Mouse (Mus musculus): Measurements from ENCODE around the gene Rps27rt. TPM values are rescaled to one million over a fixed set of nuclear protein-coding genes. Genes with fewer than 3 reads are reported as not detected.

Rps27rt gene
- polyA plus RNA-seq, 1 experiment, result 30.7 TPM

GRCm38 (mm10) chr9:114964093-114964492, 18.4 kb downstream of the Rps27rt start:
- Histone ChIP-seq H3K27me3 (ENCODE audit: control insufficient read depth, insufficient read depth, low read length) (no peaks in the 10 kb centered on the region), H3K4me3 (ENCODE audit: extremely low read depth, insufficient read depth, insufficient read length) (no peak overlapping the region), H3K4me1 (ENCODE audit: control insufficient read depth, insufficient read depth, insufficient read length) (no peaks in the 10 kb centered on the region), H3K27ac (ENCODE audit: insufficient read depth, low read length) (no peak overlapping the region), H3K36me3 (ENCODE audit: control insufficient read depth, insufficient read depth, low read length) (no peaks in the 10 kb centered on the region)
- TF ChIP-seq POLR2A (IDR thresholded peaks at IDR 0.05; ENCODE audit: low read depth, low read length) (no peak), CTCF (IDR thresholded peaks at IDR 0.05; ENCODE audit: extremely low read depth, insufficient read depth, insufficient read length, insufficient replicate concordance) (no peak)
- WGBS, result 74% methylated on average over 3 of the region's 3 CpGs
- no peak for DNase-seq (ENCODE audit: low read depth in 1 of 2, low spot score in 2 of 2)

GRCm38 (mm10) chr9:114960844-114961243, 21.7 kb downstream of the Rps27rt start:
- TF ChIP-seq POLR2A (IDR thresholded peaks at IDR 0.05; ENCODE audit: low read depth, low read length), result no peak
- Histone ChIP-seq H3K4me3 (ENCODE audit: extremely low read depth, insufficient read depth, insufficient read length) (no peak overlapping the region), H3K27ac (ENCODE audit: insufficient read depth, low read length) (no peak overlapping the region), H3K36me3 (ENCODE audit: control insufficient read depth, insufficient read depth, low read length) (no peaks in the 10 kb centered on the region), H3K27me3 (ENCODE audit: control insufficient read depth, insufficient read depth, low read length) (no peaks in the 10 kb centered on the region), H3K4me1 (ENCODE audit: control insufficient read depth, insufficient read depth, insufficient read length) (no peaks in the 10 kb centered on the region)
- 40% methylated on average over 6 of the region's 6 CpGs for WGBS
- no peak for DNase-seq (ENCODE audit: low read depth in 1 of 2, low spot score in 2 of 2)

GRCm38 (mm10) chr9:114960043-114960789, 22.3 kb downstream of the Rps27rt start:
- H3K4me1 ChIP-seq (ENCODE audit: control insufficient read depth, insufficient read depth, insufficient read length), result no peaks in the 10 kb centered on the region
- 69% methylated on average over 4 of the region's 4 CpGs for WGBS
- no peak overlapping the region for H3K27ac ChIP-seq (ENCODE audit: insufficient read depth, low read length)
- no peaks in the 10 kb centered on the region for H3K36me3 ChIP-seq (ENCODE audit: control insufficient read depth, insufficient read depth, low read length)
- DNase-seq (ENCODE audit: low read depth in 1 of 2, low spot score in 2 of 2), result no peak
- H3K4me3 ChIP-seq (ENCODE audit: extremely low read depth, insufficient read depth, insufficient read length), result no peak overlapping the region
- H3K27me3 ChIP-seq (ENCODE audit: control insufficient read depth, insufficient read depth, low read length), result no peaks in the 10 kb centered on the region
- TF ChIP-seq POLR2A (IDR thresholded peaks at IDR 0.05; ENCODE audit: low read depth, low read length) (no peak), CTCF (IDR thresholded peaks at IDR 0.05; ENCODE audit: extremely low read depth, insufficient read depth, insufficient read length, insufficient replicate concordance) (no peak)

GRCm38 (mm10) chr9:114956945-114957344, 25.6 kb downstream of the Rps27rt start:
- H3K27ac ChIP-seq (ENCODE audit: insufficient read depth, low read length), result no peak overlapping the region
- peak in 1 of 2 experiments; percentile 17 for DNase-seq (ENCODE audit: low read depth in 1 of 2, low spot score in 2 of 2)
- TF ChIP-seq CTCF (IDR thresholded peaks at IDR 0.05; ENCODE audit: extremely low read depth, insufficient read depth, insufficient read length, insufficient replicate concordance), result peak; percentile 18; the same call in 1 of the 2 replicates
- TF ChIP-seq POLR2A (IDR thresholded peaks at IDR 0.05; ENCODE audit: low read depth, low read length), result no peak
- H3K4me3 ChIP-seq (ENCODE audit: extremely low read depth, insufficient read depth, insufficient read length), result no peak overlapping the region
- no peaks in the 10 kb centered on the region for H3K4me1 ChIP-seq (ENCODE audit: control insufficient read depth, insufficient read depth, insufficient read length)
- H3K36me3 ChIP-seq (ENCODE audit: control insufficient read depth, insufficient read depth, low read length), result no peaks in the 10 kb centered on the region
- WGBS, result 43% methylated on average over 5 of the region's 5 CpGs
- H3K27me3 ChIP-seq (ENCODE audit: control insufficient read depth, insufficient read depth, low read length), result no peaks in the 10 kb centered on the region

GRCm38 (mm10) chr9:114955340-114955739, 27.2 kb downstream of the Rps27rt start:
- TF ChIP-seq POLR2A (IDR thresholded peaks at IDR 0.05; ENCODE audit: low read depth, low read length) (no peak), CTCF (IDR thresholded peaks at IDR 0.05; ENCODE audit: extremely low read depth, insufficient read depth, insufficient read length, insufficient replicate concordance) (no peak)
- no peaks in the 10 kb centered on the region for H3K27me3 ChIP-seq (ENCODE audit: control insufficient read depth, insufficient read depth, low read length)
- H3K4me1 ChIP-seq (ENCODE audit: control insufficient read depth, insufficient read depth, insufficient read length), result no peaks in the 10 kb centered on the region
- no peak overlapping the region for H3K27ac ChIP-seq (ENCODE audit: insufficient read depth, low read length)
- WGBS, result 94% methylated on average over 11 of the region's 11 CpGs
- H3K4me3 ChIP-seq (ENCODE audit: extremely low read depth, insufficient read depth, insufficient read length), result no peak overlapping the region
- DNase-seq (ENCODE audit: low read depth in 1 of 2, low spot score in 2 of 2), result no peak
- no peaks in the 10 kb centered on the region for H3K36me3 ChIP-seq (ENCODE audit: control insufficient read depth, insufficient read depth, low read length)

- no peak overlapping the region for H3K4me3 ChIP-seq (ENCODE audit: extremely low read depth, insufficient read depth, insufficient read length)
- 58% methylated on average over 1 of the region's 1 CpGs for WGBS
- H3K4me1 ChIP-seq (ENCODE audit: control insufficient read depth, insufficient read depth, insufficient read length), result no peaks in the 10 kb centered on the region
- no peaks in the 10 kb centered on the region for H3K27me3 ChIP-seq (ENCODE audit: control insufficient read depth, insufficient read depth, low read length)
- no peak overlapping the region for H3K27ac ChIP-seq (ENCODE audit: insufficient read depth, low read length)
- no peak for TF ChIP-seq POLR2A (IDR thresholded peaks at IDR 0.05; ENCODE audit: low read depth, low read length)
- no peak; the same call in 1 of the 2 replicates for TF ChIP-seq CTCF (IDR thresholded peaks at IDR 0.05; ENCODE audit: extremely low read depth, insufficient read depth, insufficient read length, insufficient replicate concordance)
- H3K36me3 ChIP-seq (ENCODE audit: control insufficient read depth, insufficient read depth, low read length), result no peaks in the 10 kb centered on the region
- no peak for DNase-seq (ENCODE audit: low read depth in 1 of 2, low spot score in 2 of 2)
Measured at GRCm38 (mm10) chr9:114952866-114953265, 29.7 kb downstream of the Rps27rt start.

- no peak overlapping the region for H3K27ac ChIP-seq (ENCODE audit: insufficient read depth, low read length)
- 21% methylated on average over 5 of the region's 5 CpGs for WGBS
- no peaks in the 10 kb centered on the region for H3K27me3 ChIP-seq (ENCODE audit: control insufficient read depth, insufficient read depth, low read length)
- no peak overlapping the region for H3K4me3 ChIP-seq (ENCODE audit: extremely low read depth, insufficient read depth, insufficient read length)
- no peaks in the 10 kb centered on the region for H3K4me1 ChIP-seq (ENCODE audit: control insufficient read depth, insufficient read depth, insufficient read length)
- no peak for DNase-seq (ENCODE audit: low read depth in 1 of 2, low spot score in 2 of 2)
- no peak for TF ChIP-seq CTCF (IDR thresholded peaks at IDR 0.05; ENCODE audit: extremely low read depth, insufficient read depth, insufficient read length, insufficient replicate concordance)
- no peak for TF ChIP-seq POLR2A (IDR thresholded peaks at IDR 0.05; ENCODE audit: low read depth, low read length)
- H3K36me3 ChIP-seq (ENCODE audit: control insufficient read depth, insufficient read depth, low read length), result no peaks in the 10 kb centered on the region
Measured at GRCm38 (mm10) chr9:114948395-114948794, 34.1 kb downstream of the Rps27rt start.
